Mouse (Mus musculus) MEL (cell line): ENCODE data around the gene Lmod2.

Experiments used
- CHD1 ChIP-seq: IDR thresholded peaks from 2 replicates; pipeline ENCODE4 v1.6.1; 2012; ENCODE audit warnings: low read depth, mild to moderate bottlenecking, inconsistent platforms, low read length, improper control_type of control experiment
- CTCF ChIP-seq, 3 experiments: IDR thresholded peaks in 2 of 3; conservative IDR thresholded peaks in 1 of 3; 2 replicates each; pipeline ENCODE4 v1.5.1; 2011 to 2012; ENCODE audit warnings: low read length in 3 of 3, low read depth in 2 of 3, mild to moderate bottlenecking in 2 of 3, improper control_type of control experiment in 1 of 3, inconsistent platforms in 1 of 3, mixed read lengths in 1 of 3, moderate library complexity in 1 of 3; ENCODE audit not compliant: control insufficient read depth in 1 of 3, insufficient read depth in 1 of 3, poor library complexity in 1 of 3, severe bottlenecking in 1 of 3
- KAT2A ChIP-seq: conservative IDR thresholded peaks from 2 replicates; pipeline ENCODE4 v1.6.1; 2012; ENCODE audit warnings: low read depth, low read length, improper control_type of control experiment, inconsistent platforms
- MYC ChIP-seq: IDR thresholded peaks from 2 replicates; pipeline ENCODE4 v1.6.1; 2011; ENCODE audit warnings: low read depth, mild to moderate bottlenecking, low read length, improper control_type of control experiment, moderate library complexity
- POLR2A ChIP-seq, 2 experiments: IDR thresholded peaks; 2 replicates each; pipeline ENCODE4 v1.6.1; 2011 to 2012; ENCODE audit warnings: low read length in 2 of 2, mild to moderate bottlenecking in 2 of 2, control low read depth in 1 of 2, improper control_type of control experiment in 1 of 2, low read depth in 1 of 2, moderate library complexity in 1 of 2; ENCODE audit not compliant: control insufficient read depth in 1 of 2, insufficient read depth in 1 of 2, poor library complexity in 1 of 2
- SMC3 ChIP-seq: IDR thresholded peaks from 2 replicates; pipeline ENCODE4 v1.6.1; 2011; ENCODE audit warnings: low read depth, low read length, improper control_type of control experiment
- TAL1 ChIP-seq: IDR thresholded peaks from 2 replicates; pipeline ENCODE4 v1.6.1; 2012; ENCODE audit warnings: mild to moderate bottlenecking, inconsistent platforms, low read length, moderate library complexity, mixed read lengths
- USF1 ChIP-seq: IDR thresholded peaks from 2 replicates; pipeline ENCODE4 v1.6.1; 2014; ENCODE audit warnings: low read depth, mild to moderate bottlenecking, inconsistent platforms, low read length, improper control_type of control experiment, moderate library complexity

DNA sequence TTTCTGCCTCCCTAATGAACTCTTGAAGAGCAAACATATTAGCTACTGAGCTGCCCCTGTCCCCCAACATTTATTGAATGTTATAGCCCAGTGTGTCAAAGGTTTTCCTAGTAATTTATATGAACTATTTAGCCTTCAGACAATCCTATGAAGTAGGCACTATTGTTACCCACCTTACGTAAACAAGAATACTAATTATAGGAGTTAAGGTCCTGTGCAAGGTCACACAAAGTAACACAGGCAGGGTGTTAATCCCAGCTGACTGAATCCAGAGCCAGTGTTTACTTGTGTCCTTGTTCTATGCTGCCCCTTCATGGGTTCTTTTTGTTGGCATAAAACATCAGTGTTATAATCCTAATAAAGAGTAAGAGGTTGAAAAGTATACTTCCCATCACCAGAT, 27.9 kb upstream of the Lmod2 start:
- TF ChIP-seq POLR2A (IDR thresholded peaks at IDR 0.05; ENCODE audit: control insufficient read depth in 1 of 2, insufficient read depth in 1 of 2, low read depth in 1 of 2, low read length in 2 of 2, poor library complexity in 1 of 2) (no peak), USF1 (no peak), MYC (no peak), CTCF (IDR thresholded peaks at IDR 0.05 in 2 of 3, conservative IDR thresholded peaks at IDR 0.05 in 1 of 3; ENCODE audit: control insufficient read depth in 1 of 3, insufficient read depth in 1 of 3, low read depth in 2 of 3, low read length in 3 of 3, poor library complexity in 1 of 3, severe bottlenecking in 1 of 3) (no peak), CHD1 (no peak), TAL1 (no peak), SMC3 (no peak), KAT2A (no peak)
